Mouse (Mus musculus): ENCODE measurements around the gene Bank1. TPM values are rescaled to one million over a fixed set of nuclear protein-coding genes. Genes with fewer than 3 reads are reported as not detected.
"Not testable (repeated sequence)": the region's sequence is repeated elsewhere in the genome, so short reads cannot be mapped to it uniquely, and the experiment has no call there.

Bank1 gene
- polyA plus RNA-seq (2016; fragmentation: Nextera tagmentation; extraction: Ambion mirVana) = 0.10 and 0.18 TPM in 2 replicates

DNA sequence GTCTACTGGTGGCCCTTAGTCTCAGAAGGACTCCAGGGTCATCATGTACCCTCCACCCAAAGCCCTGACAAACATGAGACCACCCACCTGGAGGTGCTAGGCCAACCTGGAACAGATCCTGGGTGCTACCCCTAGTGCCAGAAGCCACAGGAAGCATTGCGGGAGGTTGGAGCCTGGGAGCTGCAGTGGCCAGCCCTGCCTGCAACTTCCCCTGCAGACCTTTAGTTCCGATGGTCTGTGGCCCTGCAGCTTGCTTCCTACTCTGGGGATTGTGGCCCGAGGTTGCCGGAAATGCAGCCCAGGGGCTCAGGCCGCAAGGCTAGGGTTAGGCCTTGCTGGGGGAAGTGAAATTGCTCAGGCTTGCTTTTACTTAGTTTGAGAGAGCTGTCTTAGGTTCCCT is at the start of gene Bank1:
Bank1 (minus strand) TSS at position 284 of the 400 bp plus-strand sequence.
- peaks cover 8% of the 10 kb centered on the region for H3K27me3 ChIP-seq (ENCODE audit: insufficient read depth, poor library complexity, severe bottlenecking)
- no peaks in the 10 kb centered on the region for H3K9me3 ChIP-seq
- H3K4me3 ChIP-seq = no peak within 1 kb of the TSS
- WGBS = 82% methylated on average over 5 of the region's 5 CpGs
- DNase-seq (ENCODE audit: low spot score) = no peak
- H3K27ac ChIP-seq = no peak within 1 kb of the TSS
- H3K4me1 ChIP-seq (replicated peaks) = no peaks in the 10 kb centered on the region
- no peaks in the 10 kb centered on the region for H3K36me3 ChIP-seq

DNA sequence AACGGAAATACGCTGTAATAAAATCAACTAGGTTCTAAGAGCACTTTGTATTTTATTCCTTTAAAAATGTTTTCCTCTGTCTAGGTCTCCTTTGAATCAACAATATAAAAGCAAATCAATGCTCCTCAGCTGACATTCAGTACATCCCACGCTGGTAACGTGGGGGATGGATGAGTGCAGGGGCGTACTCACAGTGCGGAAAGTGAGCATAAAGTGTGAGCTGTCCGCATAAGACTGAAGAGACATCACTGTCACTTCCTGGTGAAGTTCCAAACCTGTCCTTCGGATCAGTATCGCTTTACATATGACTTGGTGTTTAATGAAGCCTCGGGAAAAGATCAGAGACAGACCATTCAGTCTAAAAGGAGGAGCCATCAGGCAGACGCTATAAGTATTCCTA is 44.0 kb upstream of the Bank1 start:
- no peak overlapping the region for H3K4me3 ChIP-seq
- no peaks in the 10 kb centered on the region for H3K9me3 ChIP-seq
- no peaks in the 10 kb centered on the region for H3K27me3 ChIP-seq (ENCODE audit: insufficient read depth, poor library complexity, severe bottlenecking)
- H3K4me1 ChIP-seq (replicated peaks) = no peaks in the 10 kb centered on the region
- DNase-seq (ENCODE audit: low spot score) = no peak
- WGBS = 82% methylated on average over 11 of the region's 11 CpGs
- H3K27ac ChIP-seq = no peak overlapping the region
- H3K36me3 ChIP-seq = no peaks in the 10 kb centered on the region

DNA sequence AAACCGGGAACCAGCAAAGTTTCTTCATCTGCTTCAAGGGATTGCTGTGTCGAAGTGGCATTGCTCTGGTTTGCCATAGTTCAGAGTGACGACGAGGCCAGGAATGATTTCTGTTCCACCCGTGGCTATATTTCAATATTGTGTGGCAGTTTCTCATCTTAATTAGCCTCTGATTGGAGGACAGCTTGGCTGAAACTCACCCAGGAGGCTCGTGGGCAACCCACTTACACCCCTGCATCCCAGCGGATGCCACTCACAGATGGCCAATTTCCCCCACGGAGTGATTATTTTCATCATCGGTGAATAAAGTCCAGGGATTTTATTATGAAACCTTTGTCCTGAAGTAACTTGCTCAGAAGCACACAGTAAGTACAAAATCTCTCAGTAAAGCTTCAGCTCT is 43.6 kb upstream of the Bank1 start:
- Histone ChIP-seq H3K27ac (no peak overlapping the region), H3K4me3 (no peak overlapping the region), H3K27me3 (ENCODE audit: insufficient read depth, poor library complexity, severe bottlenecking) (no peaks in the 10 kb centered on the region), H3K4me1 (replicated peaks) (no peaks in the 10 kb centered on the region), H3K36me3 (no peaks in the 10 kb centered on the region), H3K9me3 (no peaks in the 10 kb centered on the region)
- WGBS = 89% methylated on average over 9 of the region's 9 CpGs
- DNase-seq (ENCODE audit: low spot score) = no peak

DNA sequence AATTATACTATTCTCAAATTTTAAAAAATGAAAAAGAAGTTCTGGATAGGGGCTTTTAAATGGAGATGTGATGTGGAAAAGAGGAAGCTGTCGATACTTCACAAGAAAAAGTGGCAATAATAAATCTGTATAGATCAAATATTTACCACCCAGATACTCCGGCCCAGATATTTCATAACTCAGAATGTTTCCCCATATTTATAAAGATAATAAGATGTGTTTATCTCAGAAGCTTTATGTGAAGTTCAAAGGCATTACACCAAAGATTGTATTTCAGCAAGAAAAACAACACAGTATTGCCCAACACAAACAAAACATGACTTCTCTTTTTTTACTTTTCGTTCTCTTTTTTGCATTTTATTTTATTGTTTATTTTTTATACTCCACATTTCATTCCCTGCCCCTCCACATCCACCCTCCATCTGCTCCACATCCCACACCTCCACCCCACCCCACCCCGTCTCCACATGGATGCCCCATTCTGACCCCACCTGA is 42.7 kb upstream of the Bank1 start:
- no peak overlapping the region for H3K27ac ChIP-seq
- WGBS = 88% methylated on average over 4 of the region's 4 CpGs
- H3K4me3 ChIP-seq = no peak overlapping the region
- DNase-seq (ENCODE audit: low spot score) = no peak
- no peaks in the 10 kb centered on the region for H3K36me3 ChIP-seq
- H3K4me1 ChIP-seq (replicated peaks) = no peaks in the 10 kb centered on the region
- no peaks in the 10 kb centered on the region for H3K9me3 ChIP-seq
- H3K27me3 ChIP-seq (ENCODE audit: insufficient read depth, poor library complexity, severe bottlenecking) = no peaks in the 10 kb centered on the region

DNA sequence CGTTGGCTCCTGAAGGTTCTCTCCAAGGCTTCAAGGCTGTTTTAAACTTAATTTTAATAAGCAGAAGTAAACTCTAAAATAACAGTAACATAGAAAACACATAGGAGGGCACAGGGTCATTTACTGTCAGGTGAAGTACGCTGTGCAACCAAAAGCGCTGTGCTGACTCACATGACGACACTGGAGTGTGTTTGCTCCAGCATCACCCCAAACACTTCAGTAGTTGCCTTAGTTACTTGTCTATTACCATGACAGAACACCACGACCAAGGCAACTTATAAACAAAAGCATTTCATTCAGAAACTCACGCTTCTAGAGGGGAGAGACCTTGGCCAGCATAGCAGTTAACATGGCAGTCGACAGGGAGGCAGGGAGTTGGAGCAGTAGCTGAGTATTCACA is 23.8 kb upstream of the Bank1 start:
- Histone ChIP-seq H3K9me3 (no peaks in the 10 kb centered on the region), H3K27me3 (ENCODE audit: insufficient read depth, poor library complexity, severe bottlenecking) (no peaks in the 10 kb centered on the region), H3K27ac (no peak overlapping the region), H3K36me3 (no peaks in the 10 kb centered on the region), H3K4me3 (no peak overlapping the region), H3K4me1 (replicated peaks) (no peaks in the 10 kb centered on the region)
- 76% methylated on average over 7 of the region's 7 CpGs for WGBS
- DNase-seq (ENCODE audit: low spot score) = no peak

DNA sequence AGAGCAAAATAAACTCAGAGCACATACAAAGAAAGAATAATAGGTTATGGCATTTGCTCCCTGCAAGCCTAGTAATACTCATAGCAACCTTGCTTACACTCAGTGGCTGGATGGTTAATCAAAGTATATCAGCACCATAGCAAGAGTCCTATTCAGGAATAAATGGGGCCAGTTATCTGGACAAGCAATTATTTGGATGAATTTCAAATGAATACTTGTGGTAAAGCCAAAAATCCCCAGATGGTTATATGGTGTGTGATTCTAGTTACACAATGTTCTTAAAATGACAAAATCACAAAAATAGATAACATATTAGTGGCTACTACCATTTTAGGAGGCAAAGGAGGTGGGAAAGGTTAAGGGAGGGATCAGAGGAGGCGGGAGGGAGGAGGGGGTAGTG is 22.7 kb upstream of the Bank1 start:
- whole genome bisulfite sequencing = 82% methylated on average over 1 of the region's 1 CpGs
- no peak for DNase-seq (ENCODE audit: low spot score)

DNA sequence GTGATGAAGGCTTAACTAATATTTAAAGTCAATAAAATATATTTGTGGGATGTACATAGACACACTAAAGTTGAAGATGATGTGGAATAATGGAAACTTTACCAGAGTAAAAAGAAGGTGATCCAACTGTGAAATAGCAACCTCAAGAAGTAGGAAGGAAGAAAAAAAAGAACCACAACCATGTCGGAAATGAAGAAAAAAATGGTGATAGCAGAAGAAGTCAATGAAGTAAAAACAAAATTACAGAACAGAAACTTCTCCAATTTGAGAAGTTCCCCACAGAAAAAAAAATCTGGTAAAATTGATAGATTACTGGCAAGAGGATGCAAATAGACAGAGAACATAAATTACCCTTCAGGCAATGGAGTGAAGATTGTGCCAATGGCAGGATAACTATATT is 21.4 kb upstream of the Bank1 start:
- Histone ChIP-seq H3K27ac (no peak overlapping the region), H3K4me3 (no peak overlapping the region), H3K36me3 (no peaks in the 10 kb centered on the region), H3K9me3 (no peaks in the 10 kb centered on the region), H3K4me1 (replicated peaks) (no peaks in the 10 kb centered on the region), H3K27me3 (ENCODE audit: insufficient read depth, poor library complexity, severe bottlenecking) (no peaks in the 10 kb centered on the region)
- no peak for DNase-seq (ENCODE audit: low spot score)
- WGBS = 86% methylated on average over 1 of the region's 1 CpGs

More for the DNA sequence above, 22.7 kb upstream of the Bank1 start:
- Histone ChIP-seq H3K27me3 (ENCODE audit: insufficient read depth, poor library complexity, severe bottlenecking) (no peaks in the 10 kb centered on the region), H3K27ac (no peak overlapping the region), H3K36me3 (no peaks in the 10 kb centered on the region), H3K9me3 (no peaks in the 10 kb centered on the region), H3K4me1 (replicated peaks) (no peaks in the 10 kb centered on the region), H3K4me3 (no peak overlapping the region)

DNA sequence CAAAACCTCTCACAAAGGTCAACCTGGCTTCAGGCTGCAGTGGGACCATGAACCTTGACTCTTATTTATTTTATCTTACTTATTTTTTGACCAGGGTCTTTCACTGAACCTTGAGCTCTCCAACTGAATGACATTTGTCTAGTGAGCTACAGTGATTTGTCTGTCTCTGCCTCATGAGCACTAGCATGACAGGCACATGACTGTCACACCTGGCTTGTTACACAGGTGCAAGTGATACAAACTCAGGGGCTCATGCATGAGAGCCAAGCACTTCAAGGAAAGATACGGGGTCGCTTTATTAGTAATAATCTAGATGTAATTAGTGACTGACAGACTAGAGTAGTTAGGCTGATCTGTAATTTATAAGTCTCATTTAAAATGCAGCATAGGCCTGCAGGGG is 16.0 kb upstream of the Bank1 start:
- H3K27ac ChIP-seq = no peak overlapping the region
- 89% methylated on average over 2 of the region's 2 CpGs for whole genome bisulfite sequencing
- no peaks in the 10 kb centered on the region for H3K36me3 ChIP-seq

DNA sequence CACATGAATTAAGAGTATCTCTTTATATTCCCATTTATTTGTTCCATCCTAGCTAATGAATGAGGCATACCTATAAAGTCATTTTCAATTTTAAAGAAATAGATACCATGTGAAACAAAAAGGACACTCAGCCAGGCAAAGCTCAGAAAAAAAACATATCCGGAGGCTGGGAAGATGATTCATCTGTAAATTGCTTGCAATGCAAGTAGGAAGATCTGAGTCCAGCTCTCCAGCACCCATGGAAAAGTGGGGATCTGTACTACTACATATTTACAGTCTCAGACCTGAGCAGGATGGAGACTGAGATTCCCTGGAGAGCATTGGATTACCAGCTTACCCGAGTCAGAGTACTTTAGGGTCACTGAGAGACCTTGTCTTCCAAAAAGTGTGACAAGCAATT is 14.0 kb upstream of the Bank1 start:
- Histone ChIP-seq H3K4me1 (replicated peaks) (no peaks in the 10 kb centered on the region), H3K4me3 (no peak overlapping the region), H3K27me3 (ENCODE audit: insufficient read depth, poor library complexity, severe bottlenecking) (no peaks in the 10 kb centered on the region), H3K9me3 (no peaks in the 10 kb centered on the region), H3K27ac (no peak overlapping the region), H3K36me3 (no peaks in the 10 kb centered on the region)
- DNase-seq (ENCODE audit: low spot score) = no peak
- WGBS = 77% methylated on average over 2 of the region's 2 CpGs

More for the DNA sequence above, 16.0 kb upstream of the Bank1 start:
- H3K27me3 ChIP-seq (ENCODE audit: insufficient read depth, poor library complexity, severe bottlenecking) = no peaks in the 10 kb centered on the region
- no peaks in the 10 kb centered on the region for H3K4me1 ChIP-seq (replicated peaks)
- H3K4me3 ChIP-seq = no peak overlapping the region
- no peaks in the 10 kb centered on the region for H3K9me3 ChIP-seq
- DNase-seq (ENCODE audit: low spot score) = no peak

DNA sequence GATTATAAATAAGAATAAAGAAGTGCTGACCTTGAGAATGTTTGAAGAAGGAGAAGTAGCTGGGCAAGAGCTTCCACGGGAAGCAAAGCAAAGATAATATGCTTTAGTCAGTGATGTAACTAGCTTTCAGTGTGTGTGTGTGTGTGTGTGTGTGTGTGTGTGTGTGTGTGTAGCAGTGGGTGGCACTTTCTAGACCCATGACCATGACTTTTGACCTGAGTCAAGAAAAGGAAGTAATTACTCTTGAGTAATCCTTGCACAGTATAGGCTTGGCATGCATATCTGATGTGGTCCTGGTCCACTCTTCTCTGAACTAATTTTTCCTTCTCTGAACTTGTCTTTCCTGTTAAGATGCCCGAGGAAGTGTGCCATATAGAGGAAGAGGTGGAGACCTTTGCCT is 5.3 kb upstream of the Bank1 start:
- Histone ChIP-seq H3K27ac (no peak overlapping the region), H3K27me3 (ENCODE audit: insufficient read depth, poor library complexity, severe bottlenecking) (peaks cover 6% of the 10 kb centered on the region), H3K4me1 (replicated peaks) (no peaks in the 10 kb centered on the region), H3K36me3 (no peaks in the 10 kb centered on the region), H3K9me3 (no peaks in the 10 kb centered on the region), H3K4me3 (no peak overlapping the region)
- DNase-seq (ENCODE audit: low spot score) = no peak
- WGBS = 81% methylated on average over 2 of the region's 2 CpGs

DNA sequence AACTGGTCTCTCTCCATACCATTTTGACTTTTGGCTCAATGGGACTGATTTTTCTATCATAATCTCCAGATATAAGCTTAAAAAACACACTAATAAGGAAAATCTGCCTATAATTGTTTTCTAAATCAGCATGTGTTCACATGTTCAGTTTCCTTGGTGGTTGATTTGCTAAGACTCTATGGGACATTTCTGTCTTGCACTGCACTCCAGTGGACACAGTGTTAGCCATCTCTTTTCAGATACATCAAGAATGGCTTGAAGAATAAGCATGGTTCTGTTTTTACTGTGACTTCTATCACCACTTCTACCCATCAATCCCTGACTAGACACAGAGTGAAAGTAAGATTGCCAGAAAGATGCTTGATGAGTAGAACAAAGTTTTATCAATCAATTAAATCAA is 4.2 kb upstream of the Bank1 start:
- Histone ChIP-seq H3K4me1 (replicated peaks) (no peaks in the 10 kb centered on the region), H3K27me3 (ENCODE audit: insufficient read depth, poor library complexity, severe bottlenecking) (peaks cover 14% of the 10 kb centered on the region), H3K27ac (no peak overlapping the region), H3K9me3 (no peaks in the 10 kb centered on the region), H3K36me3 (no peaks in the 10 kb centered on the region), H3K4me3 (no peak overlapping the region)
- no peak for DNase-seq (ENCODE audit: low spot score)

DNA sequence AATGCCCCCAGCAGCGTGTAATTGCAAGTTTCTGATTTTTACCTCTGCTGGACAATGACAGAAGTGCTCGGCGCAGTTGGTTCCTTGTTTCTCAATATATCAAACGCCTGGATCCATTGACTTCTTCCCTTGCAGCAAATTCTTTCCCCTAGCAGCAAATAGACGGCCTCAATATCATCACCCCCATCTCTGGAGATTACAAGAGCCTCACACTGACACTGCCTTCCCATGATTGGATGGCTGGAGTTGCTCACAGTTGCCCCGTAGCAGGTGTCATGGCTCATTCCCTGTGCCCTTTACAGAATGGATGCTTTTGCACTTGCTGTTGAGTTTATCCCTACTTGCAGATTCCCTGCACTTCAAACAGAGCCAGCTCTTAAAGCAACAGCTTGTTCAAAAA is 3.3 kb upstream of the Bank1 start:
- H3K4me1 ChIP-seq (replicated peaks) = no peaks in the 10 kb centered on the region
- no peaks in the 10 kb centered on the region for H3K36me3 ChIP-seq
- peak; percentile 23 for DNase-seq (ENCODE audit: low spot score)
- peaks cover 14% of the 10 kb centered on the region for H3K27me3 ChIP-seq (ENCODE audit: insufficient read depth, poor library complexity, severe bottlenecking)
- 43% methylated on average over 6 of the region's 6 CpGs for WGBS
- H3K4me3 ChIP-seq = no peak overlapping the region
- H3K27ac ChIP-seq = no peak overlapping the region
- H3K9me3 ChIP-seq = no peaks in the 10 kb centered on the region

DNA sequence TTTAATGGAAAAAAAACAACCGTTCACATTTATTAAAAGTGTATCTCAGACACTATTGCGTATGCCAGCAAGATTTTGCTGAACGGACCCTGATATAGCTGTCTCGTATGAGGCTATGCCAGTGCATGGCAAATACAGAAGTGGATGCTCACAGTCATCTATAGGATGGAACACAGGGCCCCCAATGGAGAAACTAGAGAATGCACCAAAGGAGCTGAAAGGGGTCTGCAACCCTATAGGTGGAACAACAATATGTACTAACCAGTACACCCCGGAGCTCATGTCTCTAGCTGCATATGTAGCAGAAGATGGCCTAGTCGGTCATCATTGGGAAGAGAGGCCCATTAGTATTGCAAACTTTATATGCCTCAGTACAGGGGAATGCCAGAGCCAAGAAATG is 1.1 kb downstream of the Bank1 start:
- 93% methylated on average over 6 of the region's 6 CpGs for WGBS
- H3K4me3 ChIP-seq = not testable (repeated sequence)

DNA sequence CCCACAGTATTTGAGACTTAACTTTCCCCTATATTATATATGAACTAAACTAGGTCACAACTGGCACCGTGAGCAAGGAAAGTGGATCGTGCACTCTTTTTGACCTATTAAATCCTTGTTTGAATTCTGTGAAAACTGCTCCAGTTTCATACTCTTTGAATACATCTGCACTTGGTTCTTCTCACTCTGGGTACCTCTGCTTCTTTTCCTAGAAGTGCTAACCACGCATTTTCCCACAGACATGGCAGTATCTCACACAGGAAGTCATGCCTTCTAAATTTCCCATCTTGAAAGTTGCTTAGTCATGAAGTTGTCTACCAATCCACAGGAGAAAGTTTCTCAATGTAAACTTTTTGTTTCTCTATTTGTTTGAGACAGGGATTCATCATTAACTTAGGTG is 3.9 kb downstream of the Bank1 start:
- Histone ChIP-seq H3K4me3 (no peak overlapping the region), H3K36me3 (no peaks in the 10 kb centered on the region), H3K4me1 (replicated peaks) (no peaks in the 10 kb centered on the region), H3K27ac (no peak overlapping the region), H3K9me3 (no peaks in the 10 kb centered on the region), H3K27me3 (ENCODE audit: insufficient read depth, poor library complexity, severe bottlenecking) (peaks cover 8% of the 10 kb centered on the region)
- DNase-seq (ENCODE audit: low spot score) = no peak
- WGBS = 90% methylated on average over 3 of the region's 3 CpGs

More for the DNA sequence above, 1.1 kb downstream of the Bank1 start:
- H3K9me3 ChIP-seq; H3K27me3 ChIP-seq (ENCODE audit: insufficient read depth, poor library complexity, severe bottlenecking); DNase-seq (ENCODE audit: low spot score); H3K36me3 ChIP-seq; H3K4me1 ChIP-seq (replicated peaks); H3K27ac ChIP-seq: not testable (repeated sequence)
